Mouse (Mus musculus) gastrocnemius, adult 2 months (tissue): Measurements from ENCODE around the gene Arid1b. TPM values are rescaled to one million over a fixed set of nuclear protein-coding genes. Genes with fewer than 3 reads are reported as not detected.
A peak's percentile ranks its signal among the peaks of the same experiment; 100 is the strongest.

Experiments used
- DNase-seq: peaks from one replicate; pipeline ENCODE4 v3.0.0; 2022
- H3K27ac ChIP-seq: fragments of 200-600 bp; 2 replicates; pipeline ENCODE4 v1.8.1; 2022; ENCODE audit warnings: mild to moderate bottlenecking
- H3K4me3 ChIP-seq: fragments of 200-600 bp; 2 replicates; pipeline ENCODE4 v1.8.1; 2022; ENCODE audit warnings: mild to moderate bottlenecking, moderate library complexity
- CTCF ChIP-seq: fragments of 200-600 bp; IDR thresholded peaks from 2 replicates; pipeline ENCODE4 v1.8.1; 2022; ENCODE audit warnings: antibody characterized with exemption, mild to moderate bottlenecking, moderate library complexity
- intact Hi-C: fragments of 180-260 bp; cut with DNase I; formaldehyde crosslinking; loops from one replicate; pipeline ENCODE4 v1.15.1; 2025
- total RNA-seq, 2 experiments: library from RNA; stranded (reverse); gene quantifications; 2 replicates each; pipeline ENCODE4 v1.2.3; 2021

The Arid1b gene
- total RNA-seq, 2 experiments from 2014 or later, result 35.1 to 35.6 TPM

DNA sequence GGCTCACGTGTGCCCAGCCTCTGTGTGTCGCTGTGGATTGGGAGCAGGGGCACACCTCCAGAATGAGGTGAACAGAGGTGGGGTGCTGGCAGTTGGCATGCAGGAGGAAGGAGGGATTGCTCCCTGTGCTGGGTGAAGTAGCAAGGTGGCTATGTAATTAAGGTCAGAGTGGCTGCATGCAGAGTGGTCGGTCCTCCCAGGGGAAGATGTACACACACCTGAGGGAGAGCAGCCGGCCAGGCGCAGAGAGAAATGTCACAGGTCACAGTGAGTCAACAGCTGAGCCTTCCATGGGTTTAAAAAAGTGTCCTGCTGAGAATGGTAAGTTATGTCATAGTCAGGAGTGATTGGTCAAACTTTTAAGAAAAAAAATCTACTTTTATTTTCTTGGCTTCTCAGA, 14.6 kb downstream of the Arid1b start:
- H3K27ac ChIP-seq, result peak overlapping the region; percentile 16; the same call in 1 of the 2 replicates
- intact Hi-C loops, result no loop called here
- DNase-seq, result no peak
- TF ChIP-seq CTCF, result no peak
- no peak overlapping the region for H3K4me3 ChIP-seq

DNA sequence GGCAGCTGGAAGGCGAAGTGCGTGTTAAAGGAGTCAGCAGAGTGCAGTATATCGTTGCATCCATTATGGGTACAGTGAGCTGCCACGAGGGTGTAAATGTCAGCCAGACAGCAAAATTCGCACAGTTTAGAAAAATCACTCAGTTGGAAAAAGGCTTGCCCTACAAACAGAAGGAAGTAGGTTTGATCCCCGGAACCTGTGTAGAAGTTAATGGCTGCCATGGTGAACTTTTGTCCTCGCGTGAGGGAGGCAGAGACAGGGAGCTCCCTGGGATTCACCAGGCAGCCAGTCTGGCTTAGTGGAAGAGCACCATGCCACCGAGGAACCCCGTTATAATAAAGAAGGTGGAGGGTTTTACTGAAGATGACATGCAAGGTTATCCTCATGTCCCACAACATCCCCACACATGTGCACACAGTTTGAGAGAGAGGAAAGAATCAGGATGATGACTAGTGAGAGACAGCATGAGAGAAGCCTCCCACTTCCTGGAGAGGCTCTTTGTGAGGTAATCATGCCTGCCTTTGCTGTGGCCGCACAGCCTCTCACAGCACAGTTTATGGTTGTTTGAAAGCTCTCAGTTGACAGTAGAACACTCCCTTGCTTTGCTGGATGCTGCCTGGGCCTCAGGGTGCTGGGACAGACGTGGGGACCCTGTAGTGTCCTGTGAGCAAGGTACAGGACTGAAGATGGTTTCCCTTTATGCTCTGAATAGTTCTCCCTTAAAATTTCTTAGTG, 15.6 kb downstream of the Arid1b start:
- TF ChIP-seq CTCF, result no peak
- no peak for DNase-seq
- Histone ChIP-seq H3K4me3 (no peak overlapping the region), H3K27ac (no peak overlapping the region)
- intact Hi-C loops, result loop anchor here (5.0 kb wide), 1 partner anchor 48 kb away; no protein-coding TSS in a partner anchor

DNA sequence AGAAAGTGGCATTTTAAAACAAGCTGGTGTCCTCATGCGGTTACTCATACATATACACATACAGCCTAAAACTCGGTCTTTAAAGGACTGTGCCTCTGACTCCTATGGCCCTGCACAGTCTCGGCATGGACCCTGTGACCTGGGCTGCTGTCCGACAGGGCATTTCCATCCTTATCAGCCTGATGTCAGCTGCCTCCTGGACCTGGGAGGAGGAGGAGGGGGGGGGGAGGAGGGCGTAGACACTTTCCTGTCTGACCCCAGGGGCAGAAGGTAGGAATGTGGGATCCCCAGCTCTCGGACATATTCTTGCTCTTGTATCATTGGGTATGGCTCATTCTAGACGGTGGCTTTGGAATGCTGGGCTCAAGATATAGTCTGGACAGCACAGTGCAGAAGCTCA, 16.6 kb downstream of the Arid1b start:
- Histone ChIP-seq H3K27ac (no peak overlapping the region), H3K4me3 (no peak overlapping the region)
- intact Hi-C loops, result loop anchor here (5.0 kb wide), 1 partner anchor 47 kb away; no protein-coding TSS in a partner anchor
- TF ChIP-seq CTCF, result no peak
- DNase-seq, result no peak

DNA sequence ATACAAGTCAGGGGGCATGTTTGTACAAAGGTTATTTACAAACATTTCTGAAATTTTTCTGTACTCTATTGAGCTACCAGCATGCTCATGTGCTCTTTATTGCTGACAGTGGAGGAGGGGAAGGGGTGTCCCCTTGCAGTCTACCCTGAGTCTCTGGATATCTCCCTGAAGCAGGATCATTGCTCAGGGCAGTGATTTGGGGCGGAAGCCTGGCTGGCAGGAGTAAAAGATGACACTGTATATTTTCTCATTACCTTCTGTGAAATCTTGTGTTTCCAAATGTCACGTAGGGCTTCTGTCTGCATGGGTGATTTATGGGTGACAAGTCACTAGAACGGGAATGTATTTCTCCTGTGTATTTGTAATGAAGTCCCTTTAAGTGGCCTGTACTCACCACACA, 18.0 kb downstream of the Arid1b start:
- Histone ChIP-seq H3K4me3 (no peak overlapping the region), H3K27ac (peak overlapping the region; percentile 49)
- DNase-seq, result no peak
- intact Hi-C loops, result loop anchor here (5.0 kb wide), 1 partner anchor 45 kb away; no protein-coding TSS in a partner anchor
- TF ChIP-seq CTCF, result no peak

DNA sequence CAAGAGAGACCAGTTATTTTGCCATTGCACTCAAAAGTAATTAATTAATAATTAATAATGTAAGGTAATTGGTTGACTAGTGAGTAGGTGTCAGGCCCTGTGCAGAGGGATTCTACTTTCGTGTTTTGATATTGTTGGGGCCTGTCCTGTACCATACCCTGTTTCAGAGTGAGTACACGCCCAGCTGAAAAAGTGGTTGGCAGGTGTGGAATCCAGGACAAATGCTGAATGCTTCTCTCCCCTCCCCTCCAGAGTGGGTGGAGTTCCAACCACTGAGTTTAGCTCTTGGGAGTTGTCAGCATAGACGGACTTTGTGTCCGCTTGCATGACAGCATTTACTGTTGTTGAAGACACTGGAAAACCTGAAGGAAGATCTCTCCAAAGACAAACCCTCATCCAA, 18.4 kb downstream of the Arid1b start:
- H3K27ac ChIP-seq, result peak overlapping the region; percentile 49
- DNase-seq, result no peak
- no peak overlapping the region for H3K4me3 ChIP-seq
- TF ChIP-seq CTCF, result no peak
- intact Hi-C loops, result loop anchor here (5.0 kb wide), 1 partner anchor 45 kb away; no protein-coding TSS in a partner anchor

DNA sequence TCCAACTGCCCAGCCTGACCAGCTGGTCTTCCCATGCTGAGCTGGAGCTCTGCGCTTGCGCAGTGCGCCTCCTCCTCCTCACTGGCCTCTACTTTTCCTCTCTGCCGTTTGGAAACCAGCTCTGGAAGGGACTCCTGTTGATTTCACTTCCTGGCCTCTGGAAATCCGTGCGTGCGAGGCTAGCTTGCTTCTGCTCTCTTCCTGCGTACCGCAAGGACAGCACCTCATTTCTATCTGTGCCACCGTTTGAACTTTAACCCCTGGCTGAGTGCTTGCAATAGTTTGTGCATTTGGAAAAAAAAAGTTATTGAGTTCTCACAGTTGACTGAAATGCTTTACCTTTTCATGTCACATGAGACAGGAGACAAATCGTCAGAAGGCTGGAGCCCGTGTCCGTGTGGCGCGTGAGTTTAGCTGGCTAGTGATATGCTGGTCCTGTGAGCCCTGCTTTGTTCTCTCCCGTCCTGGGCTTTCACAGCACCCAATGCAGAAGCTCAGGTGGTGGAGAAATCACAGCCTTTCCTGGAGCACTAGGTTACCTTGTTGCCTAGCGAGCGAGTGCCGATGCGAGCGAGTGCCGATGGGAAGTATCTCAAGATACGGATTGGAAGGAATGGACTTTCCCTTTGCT, 20.3 kb downstream of the Arid1b start:
- H3K27ac ChIP-seq, result no peak overlapping the region
- intact Hi-C loops, result loop anchor here (5.0 kb wide), 1 partner anchor 43 kb away; no protein-coding TSS in a partner anchor
- no peak for TF ChIP-seq CTCF
- no peak overlapping the region for H3K4me3 ChIP-seq
- DNase-seq, result no peak

DNA sequence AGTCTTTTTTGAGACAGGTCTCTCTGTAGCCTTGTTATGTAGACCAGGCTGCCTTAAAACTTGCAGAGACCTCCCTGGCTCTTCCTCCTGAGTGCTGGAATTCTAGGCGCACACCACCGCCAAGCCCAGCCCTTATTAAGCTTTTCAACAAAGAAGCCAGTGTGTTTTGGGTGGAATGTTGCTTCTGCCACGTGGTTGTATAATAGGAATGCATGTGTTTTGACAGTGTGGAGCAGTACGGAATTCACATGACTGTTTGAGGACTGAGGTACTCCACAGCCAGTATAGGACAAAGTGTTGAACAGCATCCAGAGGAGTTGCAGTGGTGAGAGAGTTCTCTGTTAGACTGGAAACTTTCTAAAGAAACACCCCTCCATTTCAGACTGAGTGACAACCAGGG, 22.3 kb downstream of the Arid1b start:
- intact Hi-C loops, result no loop called here
- H3K27ac ChIP-seq, result no peak overlapping the region
- no peak for TF ChIP-seq CTCF
- H3K4me3 ChIP-seq, result no peak overlapping the region
- DNase-seq, result no peak

DNA sequence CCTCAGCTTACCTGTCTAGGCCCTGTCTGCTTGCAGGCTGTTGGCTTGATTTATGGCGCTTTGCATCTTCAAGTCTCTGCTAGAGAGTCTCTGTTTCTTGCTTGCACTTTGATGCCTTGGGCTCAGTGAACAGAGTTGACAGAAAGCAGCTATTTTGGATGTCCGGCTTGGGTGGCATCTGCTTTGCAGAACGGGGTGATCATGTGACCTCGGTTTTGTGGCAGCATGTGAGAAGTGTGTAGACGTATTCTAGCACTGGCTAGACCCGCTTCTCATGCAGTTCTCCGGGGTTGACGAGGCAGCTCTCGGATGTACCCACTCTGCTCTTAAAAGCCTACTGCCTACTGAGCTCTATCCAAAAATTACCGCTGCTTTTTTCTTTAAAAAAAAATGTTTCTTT, 22.9 kb downstream of the Arid1b start:
- no peak for DNase-seq
- Histone ChIP-seq H3K27ac (no peak overlapping the region), H3K4me3 (no peak overlapping the region)
- TF ChIP-seq CTCF, result no peak
- intact Hi-C loops, result no loop called here

DNA sequence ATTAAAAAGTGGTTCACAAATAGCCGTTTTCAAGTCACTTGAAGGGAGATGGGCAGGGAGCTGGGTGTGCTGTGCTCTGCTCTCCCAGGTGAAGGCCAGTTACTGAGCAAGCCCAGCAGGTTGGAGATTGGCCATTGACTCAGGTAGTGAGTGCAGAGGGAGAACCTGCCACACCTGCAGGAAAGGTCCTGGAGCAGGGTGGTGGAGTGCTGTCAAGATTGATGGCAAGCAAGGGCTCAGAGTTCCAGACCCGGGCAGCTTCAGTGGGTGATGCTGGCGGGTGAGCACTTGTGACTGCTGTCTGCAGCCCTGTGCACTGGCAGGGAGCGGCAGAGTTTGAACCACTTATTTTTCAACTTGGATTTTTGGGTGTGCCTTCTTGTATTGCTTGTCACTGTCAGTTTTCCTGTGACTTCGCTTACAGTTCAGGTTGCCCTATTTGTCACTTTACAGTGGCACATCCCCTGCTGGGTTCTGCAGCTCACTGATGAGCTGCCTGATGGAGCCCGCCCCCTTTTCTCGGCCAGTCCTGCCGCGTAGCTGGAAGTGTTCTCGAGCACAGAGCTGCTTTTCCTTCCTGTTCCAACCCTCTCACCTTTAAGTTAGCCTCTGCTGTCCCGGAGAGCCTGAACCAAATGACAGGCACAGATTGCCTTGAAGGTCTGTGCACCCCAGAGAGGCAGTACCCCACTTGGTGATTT, 27.3 kb downstream of the Arid1b start:
- no peak for TF ChIP-seq CTCF
- Histone ChIP-seq H3K4me3 (no peak overlapping the region), H3K27ac (peak overlapping the region; percentile 28)
- DNase-seq, result no peak
- intact Hi-C loops, result no loop called here

DNA sequence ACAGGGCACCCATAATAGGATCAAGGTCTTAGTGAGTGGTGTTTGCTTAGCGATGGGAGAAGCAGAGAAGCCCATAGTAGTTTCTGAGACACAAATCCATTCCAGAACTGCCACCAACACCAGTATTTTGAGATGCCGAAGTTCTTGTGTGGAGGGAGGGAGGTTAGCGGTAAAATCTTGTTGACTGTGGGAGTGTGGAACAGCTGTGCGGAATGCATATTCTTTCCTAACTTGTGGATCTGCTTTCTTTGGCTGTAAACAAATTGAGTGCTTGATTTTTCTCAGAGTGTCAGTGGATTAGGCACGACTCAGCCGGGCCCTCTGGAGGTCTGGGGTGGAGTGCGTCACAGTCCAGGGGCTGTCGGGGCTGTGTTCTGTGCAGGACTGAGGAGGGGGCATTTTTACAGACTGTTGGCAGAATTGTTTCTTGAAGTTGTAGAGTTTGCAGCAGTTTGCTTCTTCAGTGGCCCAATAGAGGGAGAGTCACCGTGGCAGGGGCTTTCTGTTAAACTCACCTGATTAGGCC, 27.9 kb downstream of the Arid1b start:
- intact Hi-C loops, result no loop called here
- H3K27ac ChIP-seq, result no peak overlapping the region; the same call in 1 of the 2 replicates
- DNase-seq, result no peak
- H3K4me3 ChIP-seq, result no peak overlapping the region
- TF ChIP-seq CTCF, result no peak

DNA sequence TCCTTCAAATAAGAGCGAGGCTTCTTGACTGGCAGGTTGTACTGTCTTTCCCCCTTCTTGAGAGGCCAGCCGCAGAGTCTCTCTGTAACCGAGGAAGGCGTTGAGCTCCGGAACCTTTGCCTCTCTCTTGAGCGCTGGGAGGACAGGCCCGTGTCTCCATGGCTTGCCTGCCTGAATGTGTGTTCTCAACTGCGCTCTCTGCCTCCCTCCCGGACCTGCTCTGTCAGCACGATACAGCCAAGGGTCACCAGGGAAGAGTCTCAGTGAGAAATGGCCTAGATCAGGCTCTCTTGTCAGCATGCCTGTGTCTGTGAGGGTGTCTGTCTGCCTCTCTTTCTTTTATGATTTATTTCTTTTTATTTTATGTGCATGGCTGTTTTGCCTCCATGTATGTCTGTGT, 29.6 kb downstream of the Arid1b start:
- TF ChIP-seq CTCF, result no peak
- DNase-seq, result no peak
- Histone ChIP-seq H3K4me3 (no peak overlapping the region), H3K27ac (no peak overlapping the region)
- intact Hi-C loops, result no loop called here

DNA sequence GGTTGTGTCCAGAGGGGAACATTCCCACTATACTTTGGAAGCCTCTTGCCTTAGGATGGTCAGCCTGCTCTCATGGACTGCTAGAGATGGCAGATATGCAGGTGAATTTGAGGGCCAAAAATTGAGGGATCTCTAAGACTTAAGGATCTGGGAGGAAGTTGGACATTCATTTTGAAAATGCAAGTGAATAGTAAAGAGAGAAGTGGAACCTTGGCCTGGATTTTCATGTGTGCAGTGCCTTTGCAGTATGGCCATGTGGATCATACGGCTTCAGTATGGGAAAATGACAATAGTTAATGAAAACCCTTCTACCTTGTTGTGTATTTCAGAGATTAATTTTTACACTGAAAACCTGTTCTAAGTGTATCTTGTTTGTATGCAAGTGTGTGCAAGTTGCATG, 31.3 kb downstream of the Arid1b start:
- Histone ChIP-seq H3K27ac (no peak overlapping the region), H3K4me3 (no peak overlapping the region)
- no peak for DNase-seq
- intact Hi-C loops, result loop anchor here (5.0 kb wide), 1 partner anchor 77 kb away; no protein-coding TSS in a partner anchor
- no peak for TF ChIP-seq CTCF

DNA sequence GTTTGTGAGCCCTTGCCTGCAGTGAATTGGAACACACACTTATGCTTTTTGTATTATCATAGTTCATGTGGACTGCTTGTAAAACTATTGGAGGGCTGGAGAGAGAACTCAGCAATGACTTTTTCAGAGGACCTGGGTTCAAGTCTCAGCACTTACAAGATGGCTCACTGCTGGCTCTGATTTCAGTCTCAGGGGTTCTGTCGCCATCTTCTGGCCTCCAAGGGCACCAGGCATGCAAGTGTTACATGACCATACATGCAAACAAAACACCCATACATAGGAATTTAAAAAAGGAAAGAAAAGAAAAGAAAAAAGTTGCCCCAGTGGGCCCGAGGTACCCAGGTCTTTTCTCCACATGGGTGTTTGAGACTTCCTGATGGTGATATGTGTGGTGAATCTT, 32.4 kb downstream of the Arid1b start:
- Histone ChIP-seq H3K27ac (no peak overlapping the region), H3K4me3 (no peak overlapping the region)
- DNase-seq, result no peak
- intact Hi-C loops, result loop anchor here (5.0 kb wide), 1 partner anchor 76 kb away; no protein-coding TSS in a partner anchor
- TF ChIP-seq CTCF, result peak; percentile 48
